Mouse (Mus musculus): ENCODE results near the gene Sema5b.

DNA sequence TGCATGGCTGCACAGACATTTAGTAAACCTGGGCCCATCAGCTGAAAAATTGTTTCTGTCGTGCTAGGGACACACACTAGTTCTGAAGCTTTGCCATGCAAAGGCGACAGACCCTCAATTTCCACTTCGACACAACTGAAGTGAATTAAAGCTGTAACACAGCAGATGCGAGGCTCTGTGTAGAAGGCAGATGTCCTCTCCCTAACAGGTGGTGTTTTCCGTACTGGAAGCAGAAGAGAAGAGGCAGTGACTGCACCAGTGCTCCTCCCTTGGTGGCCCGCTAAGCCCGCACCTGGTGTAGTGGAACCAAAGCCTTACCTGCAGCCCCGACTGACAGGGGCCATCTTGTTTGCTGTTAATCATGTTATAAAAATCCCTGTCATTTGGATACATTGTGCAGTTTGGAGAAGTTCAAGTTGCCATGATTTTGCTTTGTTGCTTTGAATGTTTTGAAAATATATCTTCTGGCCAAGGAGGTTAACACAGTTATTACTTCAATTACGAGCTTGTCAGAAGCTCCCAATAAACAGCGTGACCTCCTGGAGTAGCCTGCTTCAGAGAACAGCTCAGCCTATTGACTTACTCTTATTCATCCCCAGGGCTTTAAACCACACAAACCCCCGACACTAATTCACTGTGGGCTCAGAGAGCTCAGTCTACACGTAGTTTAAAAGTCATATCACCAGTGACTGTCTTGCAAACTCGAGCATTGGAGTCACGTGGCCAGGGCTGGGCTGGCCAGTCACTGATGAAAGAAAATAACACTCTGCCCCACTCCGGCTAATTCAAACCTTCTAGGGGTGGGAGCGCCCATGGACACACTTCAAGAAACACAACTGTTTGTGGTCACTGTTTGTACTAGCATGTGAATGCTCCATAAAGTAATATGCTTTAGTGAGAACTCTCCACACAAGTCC, 163.1 kb downstream of the Sema5b start:
- TF ChIP-seq POLR2A (IDR thresholded peaks at IDR 0.05; ENCODE audit: extremely low read depth, insufficient read depth, low read length), result no peak
- no peak for TF ChIP-seq CTCF (IDR thresholded peaks at IDR 0.05; ENCODE audit: low read depth, low read length)
